Mouse (Mus musculus): ENCODE results near the gene Exoc6.

DNA sequence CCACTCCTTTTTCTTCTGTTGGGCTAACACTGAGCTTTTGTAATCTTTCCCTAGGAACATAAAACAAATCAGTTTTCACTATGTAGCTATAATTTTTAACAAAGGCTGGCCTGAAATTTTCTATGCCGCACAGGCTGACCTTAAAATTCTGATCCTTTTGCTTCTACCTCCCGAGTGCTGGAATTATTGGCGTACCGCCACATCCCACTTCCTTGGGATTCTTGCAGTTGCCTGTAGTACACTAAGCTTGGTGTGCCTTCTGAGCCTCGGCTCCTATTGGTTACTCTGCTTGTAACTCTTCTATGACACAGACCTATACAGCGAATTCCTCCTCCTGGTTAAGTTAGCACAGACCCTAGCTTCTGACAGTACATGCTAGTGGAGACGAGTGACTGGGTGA is 44.2 kb upstream of the Exoc6 start:
- TF ChIP-seq ETS1 (IDR thresholded peaks at IDR 0.05; ENCODE audit: low read depth, low read length) (no peak), GABPA (IDR thresholded peaks at IDR 0.05; ENCODE audit: low read depth, low read length) (no peak), POLR2A (IDR thresholded peaks at IDR 0.05; ENCODE audit: control insufficient read depth in 1 of 2, insufficient read depth in 1 of 2, low read depth in 1 of 2, low read length in 2 of 2, poor library complexity in 1 of 2) (no peak), GATA1 (IDR thresholded peaks at IDR 0.05; ENCODE audit: low read depth, low read length) (no peak), EP300 (IDR thresholded peaks at IDR 0.05; ENCODE audit: low read depth in 1 of 2, low read length in 2 of 2) (no peak), CTCF (IDR thresholded peaks at IDR 0.05 in 2 of 3, conservative IDR thresholded peaks at IDR 0.05 in 1 of 3; ENCODE audit: control insufficient read depth in 1 of 3, insufficient read depth in 1 of 3, low read depth in 2 of 3, low read length in 3 of 3, poor library complexity in 1 of 3, severe bottlenecking in 1 of 3) (no peak), TBP (IDR thresholded peaks at IDR 0.05; ENCODE audit: low read depth, low read length) (no peak)
